Mouse (Mus musculus): ENCODE measurements around the gene Map3k9.
A peak's percentile ranks its signal among the peaks of the same experiment; 100 is the strongest.

The Map3k9 gene

GRCm38 (mm10) chr12:81698011-81698410, 83.0 kb downstream of the Map3k9 start:
- no peak for DNase-seq

GRCm38 (mm10) chr12:81691177-81691730, 89.7 kb downstream of the Map3k9 start:
- no peak for DNase-seq

GRCm38 (mm10) chr12:81690751-81691150, 90.2 kb downstream of the Map3k9 start:
- DNase-seq: no peak

- DNase-seq: no peak
Observed at GRCm38 (mm10) chr12:81690111-81690510, 90.9 kb downstream of the Map3k9 start.

GRCm38 (mm10) chr12:81689505-81690056, 91.4 kb downstream of the Map3k9 start:
- no peak for DNase-seq

GRCm38 (mm10) chr12:81688537-81688936, 92.4 kb downstream of the Map3k9 start:
- DNase-seq: no peak

GRCm38 (mm10) chr12:81687873-81688272, 93.1 kb downstream of the Map3k9 start:
- no peak for DNase-seq

- DNase-seq: no peak
Observed at GRCm38 (mm10) chr12:81686406-81687117, 94.4 kb downstream of the Map3k9 start.

GRCm38 (mm10) chr12:81685981-81686380, 95.0 kb downstream of the Map3k9 start:
- no peak for DNase-seq

GRCm38 (mm10) chr12:81684096-81684495, 96.9 kb downstream of the Map3k9 start:
- no peak for DNase-seq

GRCm38 (mm10) chr12:81683395-81683794, 97.6 kb downstream of the Map3k9 start:
- DNase-seq: no peak

- DNase-seq: no peak
Observed at GRCm38 (mm10) chr12:81679807-81680529, 101.0 kb downstream of the Map3k9 start.

- peak; percentile 34 to 51 for DNase-seq
Observed at GRCm38 (mm10) chr12:81675557-81675956, 105.4 kb downstream of the Map3k9 start.

Measured in B cell, adult 2 months (primary cell).